Mouse (Mus musculus): ENCODE data around the gene Gm765. TPM values are rescaled to one million over a fixed set of nuclear protein-coding genes. Genes with fewer than 3 reads are reported as not detected.

Gm765 gene
- polyA plus RNA-seq, 1 experiment from 2014 or later = not detected

GRCm38 (mm10) chr6:98288316-98288715 lies 54.2 kb downstream of the Gm765 start:
- no peak overlapping the region for H3K4me3 ChIP-seq (replicated peaks)
- H3K4me1 ChIP-seq (replicated peaks) = no peaks in the 10 kb centered on the region
- no peaks in the 10 kb centered on the region for H3K36me3 ChIP-seq (replicated peaks)
- 46% methylated on average over 3 of the region's 3 CpGs for WGBS (ENCODE audit: insufficient replicate concordance)
- H3K27me3 ChIP-seq = no peaks in the 10 kb centered on the region
- no peak for ATAC-seq (ENCODE audit: insufficient read depth)
- H3K9ac ChIP-seq = no peak overlapping the region
- H3K9me3 ChIP-seq (replicated peaks) = no peaks in the 10 kb centered on the region
- H3K27ac ChIP-seq (replicated peaks) = no peak overlapping the region
- H3K4me2 ChIP-seq = no peak overlapping the region

GRCm38 (mm10) chr6:98287521-98287920 lies 55.0 kb downstream of the Gm765 start:
- H3K9ac ChIP-seq = no peak overlapping the region
- H3K4me2 ChIP-seq = no peak overlapping the region
- H3K4me1 ChIP-seq (replicated peaks) = no peaks in the 10 kb centered on the region
- no peaks in the 10 kb centered on the region for H3K9me3 ChIP-seq (replicated peaks)
- H3K27me3 ChIP-seq = no peaks in the 10 kb centered on the region
- H3K36me3 ChIP-seq (replicated peaks) = no peaks in the 10 kb centered on the region
- no peak overlapping the region for H3K4me3 ChIP-seq (replicated peaks)
- WGBS (ENCODE audit: insufficient replicate concordance) = 65% methylated on average over 6 of the region's 6 CpGs
- ATAC-seq (ENCODE audit: insufficient read depth) = no peak
- H3K27ac ChIP-seq (replicated peaks) = no peak overlapping the region

- no peaks in the 10 kb centered on the region for H3K27me3 ChIP-seq
- H3K4me2 ChIP-seq = no peak overlapping the region
- H3K9ac ChIP-seq = no peak overlapping the region
- H3K4me1 ChIP-seq (replicated peaks) = no peaks in the 10 kb centered on the region
- no peaks in the 10 kb centered on the region for H3K9me3 ChIP-seq (replicated peaks)
- no peak for ATAC-seq (ENCODE audit: insufficient read depth)
- no peak overlapping the region for H3K4me3 ChIP-seq (replicated peaks)
- no peaks in the 10 kb centered on the region for H3K36me3 ChIP-seq (replicated peaks)
- H3K27ac ChIP-seq (replicated peaks) = no peak overlapping the region
- 59% methylated on average over 2 of the region's 2 CpGs for WGBS (ENCODE audit: insufficient replicate concordance)
Observed at GRCm38 (mm10) chr6:98285190-98285589, 57.4 kb downstream of the Gm765 start.

- Histone ChIP-seq H3K36me3 (replicated peaks) (no peaks in the 10 kb centered on the region), H3K27me3 (no peaks in the 10 kb centered on the region), H3K4me2 (no peak overlapping the region), H3K9me3 (replicated peaks) (no peaks in the 10 kb centered on the region), H3K9ac (no peak overlapping the region), H3K4me3 (replicated peaks) (no peak overlapping the region), H3K4me1 (replicated peaks) (no peaks in the 10 kb centered on the region), H3K27ac (replicated peaks) (no peak overlapping the region)
- no peak for ATAC-seq (ENCODE audit: insufficient read depth)
- WGBS (ENCODE audit: insufficient replicate concordance) = 64% methylated on average over 4 of the region's 4 CpGs
Observed at GRCm38 (mm10) chr6:98282791-98283190, 59.8 kb downstream of the Gm765 start.

- Histone ChIP-seq H3K4me1 (replicated peaks) (no peaks in the 10 kb centered on the region), H3K27me3 (no peaks in the 10 kb centered on the region), H3K36me3 (replicated peaks) (no peaks in the 10 kb centered on the region), H3K9me3 (replicated peaks) (no peaks in the 10 kb centered on the region), H3K4me3 (replicated peaks) (no peak overlapping the region), H3K27ac (replicated peaks) (no peak overlapping the region), H3K4me2 (no peak overlapping the region), H3K9ac (no peak overlapping the region)
- ATAC-seq (ENCODE audit: insufficient read depth) = no peak
- 74% methylated on average over 1 of the region's 1 CpGs for WGBS (ENCODE audit: insufficient replicate concordance)
Observed at GRCm38 (mm10) chr6:98271553-98271952, 71.0 kb downstream of the Gm765 start.

GRCm38 (mm10) chr6:98262961-98263360 lies 79.6 kb downstream of the Gm765 start:
- H3K9ac ChIP-seq = no peak overlapping the region
- H3K36me3 ChIP-seq (replicated peaks) = no peaks in the 10 kb centered on the region
- H3K9me3 ChIP-seq (replicated peaks) = peaks cover 9% of the 10 kb centered on the region; the same call in 1 of the 2 replicates
- no peak overlapping the region for H3K4me2 ChIP-seq
- WGBS (ENCODE audit: insufficient replicate concordance) = 35% methylated on average over 2 of the region's 2 CpGs
- H3K4me1 ChIP-seq (replicated peaks) = no peaks in the 10 kb centered on the region
- H3K27me3 ChIP-seq = no peaks in the 10 kb centered on the region
- ATAC-seq (ENCODE audit: insufficient read depth) = no peak
- no peak overlapping the region for H3K4me3 ChIP-seq (replicated peaks)
- H3K27ac ChIP-seq (replicated peaks) = no peak overlapping the region

GRCm38 (mm10) chr6:98259016-98259415 lies 83.5 kb downstream of the Gm765 start:
- Histone ChIP-seq H3K9ac (no peak overlapping the region), H3K27me3 (no peaks in the 10 kb centered on the region)
- 34% methylated on average over 2 of the region's 2 CpGs for WGBS (ENCODE audit: insufficient replicate concordance)

GRCm38 (mm10) chr6:98246449-98246848 lies 96.1 kb downstream of the Gm765 start:
- no peak overlapping the region for H3K4me2 ChIP-seq
- H3K4me1 ChIP-seq (replicated peaks) = no peaks in the 10 kb centered on the region
- H3K27me3 ChIP-seq = no peaks in the 10 kb centered on the region
- H3K27ac ChIP-seq (replicated peaks) = no peak overlapping the region
- no peak overlapping the region for H3K9ac ChIP-seq
- H3K4me3 ChIP-seq (replicated peaks) = no peak overlapping the region
- no peaks in the 10 kb centered on the region for H3K36me3 ChIP-seq (replicated peaks)
- H3K9me3 ChIP-seq (replicated peaks) = no peaks in the 10 kb centered on the region
- 58% methylated on average over 2 of the region's 2 CpGs for WGBS (ENCODE audit: insufficient replicate concordance)
- ATAC-seq (ENCODE audit: insufficient read depth) = no peak

More at GRCm38 (mm10) chr6:98259016-98259415, 83.5 kb downstream of the Gm765 start:
- Histone ChIP-seq H3K4me1 (replicated peaks) (no peaks in the 10 kb centered on the region), H3K4me2 (no peak overlapping the region), H3K4me3 (replicated peaks) (no peak overlapping the region), H3K9me3 (replicated peaks) (peaks cover 9% of the 10 kb centered on the region; the same call in 1 of the 2 replicates), H3K36me3 (replicated peaks) (no peaks in the 10 kb centered on the region), H3K27ac (replicated peaks) (no peak overlapping the region)
- ATAC-seq (ENCODE audit: insufficient read depth) = no peak

GRCm38 (mm10) chr6:98243186-98243585 lies 99.4 kb downstream of the Gm765 start:
- H3K9me3 ChIP-seq (replicated peaks) = no peaks in the 10 kb centered on the region

GRCm38 (mm10) chr6:98240561-98241272 lies 101.8 kb downstream of the Gm765 start:
- 60% methylated on average over 8 of the region's 8 CpGs for WGBS (ENCODE audit: insufficient replicate concordance)
- Histone ChIP-seq H3K9me3 (replicated peaks) (no peaks in the 10 kb centered on the region), H3K4me3 (replicated peaks) (no peak overlapping the region), H3K27me3 (no peaks in the 10 kb centered on the region), H3K9ac (no peak overlapping the region), H3K36me3 (replicated peaks) (no peaks in the 10 kb centered on the region), H3K4me2 (no peak overlapping the region), H3K27ac (replicated peaks) (no peak overlapping the region), H3K4me1 (replicated peaks) (no peaks in the 10 kb centered on the region)
- ATAC-seq (ENCODE audit: insufficient read depth) = no peak

More at GRCm38 (mm10) chr6:98243186-98243585, 99.4 kb downstream of the Gm765 start:
- ATAC-seq (ENCODE audit: insufficient read depth) = no peak
- Histone ChIP-seq H3K27me3 (no peaks in the 10 kb centered on the region), H3K36me3 (replicated peaks) (no peaks in the 10 kb centered on the region), H3K9ac (no peak overlapping the region), H3K4me1 (replicated peaks) (no peaks in the 10 kb centered on the region), H3K4me3 (replicated peaks) (no peak overlapping the region), H3K4me2 (no peak overlapping the region), H3K27ac (replicated peaks) (no peak overlapping the region)
- WGBS (ENCODE audit: insufficient replicate concordance) = 49% methylated on average over 6 of the region's 6 CpGs

- no peaks in the 10 kb centered on the region for H3K4me1 ChIP-seq (replicated peaks)
- no peak for ATAC-seq (ENCODE audit: insufficient read depth)
- no peak overlapping the region for H3K4me2 ChIP-seq
- no peak overlapping the region for H3K4me3 ChIP-seq (replicated peaks)
- no peaks in the 10 kb centered on the region for H3K27me3 ChIP-seq
- WGBS (ENCODE audit: insufficient replicate concordance) = 49% methylated on average over 3 of the region's 3 CpGs
- H3K9ac ChIP-seq = no peak overlapping the region
- H3K36me3 ChIP-seq (replicated peaks) = no peaks in the 10 kb centered on the region
- H3K27ac ChIP-seq (replicated peaks) = no peak overlapping the region
- H3K9me3 ChIP-seq (replicated peaks) = no peaks in the 10 kb centered on the region
Observed at GRCm38 (mm10) chr6:98234097-98234496, 108.5 kb downstream of the Gm765 start.

GRCm38 (mm10) chr6:98223923-98224322 lies 118.6 kb downstream of the Gm765 start:
- ATAC-seq (ENCODE audit: insufficient read depth) = no peak
- no peaks in the 10 kb centered on the region for H3K9me3 ChIP-seq (replicated peaks)
- no peaks in the 10 kb centered on the region for H3K36me3 ChIP-seq (replicated peaks)
- H3K9ac ChIP-seq = no peak overlapping the region
- H3K4me3 ChIP-seq (replicated peaks) = no peak overlapping the region
- WGBS (ENCODE audit: insufficient replicate concordance) = 69% methylated on average over 8 of the region's 8 CpGs
- no peak overlapping the region for H3K27ac ChIP-seq (replicated peaks)
- H3K4me2 ChIP-seq = no peak overlapping the region
- no peaks in the 10 kb centered on the region for H3K4me1 ChIP-seq (replicated peaks)
- no peaks in the 10 kb centered on the region for H3K27me3 ChIP-seq

Data from liver, embryonic 15.5 days (tissue).